Mouse (Mus musculus) adrenal gland, adult 18-20 months (tissue): ENCODE results near the gene Fastk. TPM values are rescaled to one million over a fixed set of nuclear protein-coding genes. Genes with fewer than 3 reads are reported as not detected.

Source experiments
- DNase-seq, 2 experiments: peaks; one replicate each; pipeline ENCODE4 v3.0.0; 2021 to 2022; ENCODE audit warnings: low spot score in 2 of 2
- total RNA-seq, 2 experiments: library from RNA; stranded (reverse); gene quantifications; 1 replicate in 1 of 2; 2 replicates in 1 of 2; pipeline ENCODE4 v1.2.3; 2021

The Fastk gene
- total RNA-seq, 2 experiments from 2014 or later: 94.6 to 117 TPM

DNA sequence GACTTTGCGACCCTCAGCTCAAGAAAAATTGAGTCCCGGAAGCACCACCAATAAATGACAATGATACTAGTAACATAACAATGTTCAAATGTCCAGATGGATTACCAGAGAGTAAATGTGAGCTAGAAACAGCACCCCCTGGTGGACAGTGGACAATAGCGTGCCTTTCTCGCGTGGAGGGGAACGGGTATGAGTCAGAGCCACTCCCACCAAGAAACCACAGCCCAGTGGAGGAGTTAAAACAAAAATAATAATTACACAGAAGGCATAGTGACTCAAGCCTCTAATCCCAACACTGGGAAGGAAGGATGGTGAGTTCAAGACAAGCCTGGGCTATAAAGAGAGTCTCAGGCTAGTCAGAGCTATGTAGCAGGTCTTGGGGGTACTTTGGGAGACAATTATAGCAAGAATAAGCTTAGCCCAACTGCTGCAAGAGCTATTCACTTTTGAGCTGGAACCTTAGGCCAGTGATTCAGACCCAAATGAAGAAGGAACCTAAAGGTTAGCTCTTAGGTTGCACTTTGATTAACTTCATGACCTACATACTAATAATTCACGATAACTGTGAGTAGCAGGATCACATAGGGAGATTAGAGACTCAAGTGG, 51.6 kb downstream of the Fastk start, which contains the start of gene Abcb8:
Gene Abcb8, plus strand, starts transcription at position 272 of the 606 bp plus-strand sequence.
- peak; percentile 82 to 83 for DNase-seq

DNA sequence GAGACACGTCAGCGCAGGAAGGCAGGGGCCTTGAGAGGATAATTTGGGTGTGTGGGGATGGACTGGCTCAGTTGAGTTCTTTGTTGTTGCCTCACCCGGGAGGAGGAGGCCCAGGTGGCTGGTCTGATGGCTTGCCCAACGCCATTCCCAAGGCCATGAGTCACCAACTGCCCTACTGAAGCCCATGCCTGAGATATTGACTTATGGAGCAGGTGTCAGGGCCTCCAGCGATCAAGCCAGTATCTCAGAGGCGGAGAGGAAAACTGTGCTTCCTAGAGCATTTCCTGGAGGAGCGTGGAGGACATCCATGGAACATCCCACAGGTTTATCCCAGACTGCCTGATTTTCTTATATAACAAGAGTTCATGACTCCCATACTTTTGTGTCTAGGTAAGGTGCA, 52.4 kb downstream of the Fastk start:
- DNase-seq: no peak

DNA sequence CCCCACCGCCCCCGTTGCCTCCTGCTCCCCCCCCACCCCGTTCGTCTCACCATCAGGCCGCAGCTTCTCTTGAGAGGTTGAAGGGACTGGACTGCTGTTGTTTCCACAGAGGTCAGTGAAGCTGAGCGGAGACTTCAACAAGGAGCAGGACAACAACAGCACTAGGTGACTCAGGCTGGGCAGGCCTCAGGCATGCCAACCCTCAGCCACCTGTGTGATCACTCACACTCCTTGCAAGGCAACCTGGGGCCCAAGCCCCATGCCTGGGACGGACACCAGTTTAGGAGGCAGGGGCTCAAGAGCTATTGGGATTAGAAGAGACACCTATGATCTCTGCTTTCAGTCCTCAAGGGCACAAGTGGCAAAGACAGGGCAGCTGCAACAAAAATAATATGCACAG, 53.2 kb downstream of the Fastk start, which contains the start of gene Atg9b:
Gene Atg9b, minus strand, starts transcription at position 280 of the 400 bp plus-strand sequence.
- no peak for DNase-seq

DNA sequence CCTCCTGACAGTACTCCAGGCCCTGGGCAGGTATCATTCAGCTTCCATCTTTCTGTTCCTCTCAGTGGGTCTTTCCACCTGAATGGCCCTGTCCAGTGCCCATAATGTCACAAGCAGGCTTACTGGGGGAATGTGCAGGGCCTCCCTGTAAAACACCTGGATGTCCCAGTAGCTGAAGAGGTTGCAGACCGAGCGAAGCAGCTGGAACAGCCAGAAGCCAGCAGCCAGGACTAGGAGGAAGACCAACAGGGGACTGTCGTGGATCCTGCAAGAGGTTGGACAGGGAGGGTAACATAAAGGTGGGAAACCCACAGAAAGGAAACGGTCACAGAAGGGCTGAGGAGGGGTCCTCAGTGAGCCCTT, 55.4 kb downstream of the Fastk start:
- DNase-seq: no peak

DNA sequence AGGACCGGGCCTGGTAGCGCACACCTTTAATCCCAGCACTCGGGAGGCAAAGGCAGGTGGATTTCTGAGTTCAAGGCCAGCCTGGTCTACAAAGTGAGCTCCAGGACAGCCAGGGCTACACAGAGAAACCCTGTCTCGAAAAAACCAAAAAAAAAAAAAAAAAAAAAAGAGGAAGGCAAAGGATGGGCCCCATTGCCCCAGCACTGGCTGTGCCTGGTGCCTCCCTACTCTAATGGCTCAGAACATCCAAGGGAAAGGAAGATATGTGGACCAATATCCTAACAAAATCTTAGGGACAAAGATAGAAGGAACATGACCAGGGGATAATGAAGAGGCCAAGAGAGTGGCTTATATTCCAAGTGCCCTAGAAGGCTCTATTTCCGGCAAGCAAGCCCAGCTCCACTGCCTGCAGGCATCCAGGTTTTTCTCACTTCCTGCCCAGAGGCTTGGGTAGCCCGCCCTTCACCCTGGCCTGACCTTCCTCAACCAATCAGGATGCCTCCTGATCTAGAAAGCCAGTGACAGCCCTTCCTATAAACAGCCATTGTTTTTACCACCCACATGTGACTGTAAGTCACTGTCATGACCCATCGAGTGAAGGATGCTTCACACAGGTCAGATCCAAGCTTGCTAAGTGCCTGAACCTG, 56.0 kb downstream of the Fastk start:
- no peak for DNase-seq

Other genes with a start within 250 kb of the Fastk start
- 10 to 100 TPM; 13.1 to 15.5 TPM for gene Kcnh2, start 93.7 kb downstream of the Fastk start, total RNA-seq
- 10 to 100 TPM in 1 of 2 experiments, 1 to 10 TPM in 1; 9.1 to 16.3 TPM for gene Nos3, start 80.5 kb downstream of the Fastk start, total RNA-seq
- 1 to 10 TPM; 1.3 to 2.6 TPM for gene Atg9b, start 53.1 kb downstream of the Fastk start, total RNA-seq
- gene Abcb8, start 51.6 kb downstream of the Fastk start, total RNA-seq: 10 to 100 TPM; 76.4 to 88.2 TPM
- gene Asic3, start 31.9 kb downstream of the Fastk start, total RNA-seq: under 1 TPM in 1 of 2 experiments, not detected in 1; 0.33 TPM
- gene Cdk5, start 21.8 kb downstream of the Fastk start, total RNA-seq: 10 to 100 TPM; 42.4 to 47.5 TPM
- 10 to 100 TPM; 49.3 to 62.3 TPM for gene Slc4a2, start 21.4 kb downstream of the Fastk start, total RNA-seq
- gene Tmub1, start 2.6 kb upstream of the Fastk start, total RNA-seq: 10 to 100 TPM; 11.7 to 13.2 TPM
- gene Agap3, start 6.9 kb upstream of the Fastk start, total RNA-seq: 10 to 100 TPM; 79.5 to 94.0 TPM
- gene Gbx1, start 81.9 kb upstream of the Fastk start, total RNA-seq: not detected
- under 1 TPM in 1 of 2 experiments, not detected in 1; 0.23 TPM for gene Asb10, start 95.7 kb upstream of the Fastk start, total RNA-seq
- not detected for gene 4931409K22Rik, start 111.5 kb upstream of the Fastk start, total RNA-seq
- 10 to 100 TPM; 62.8 to 81.3 TPM for gene Abcf2, start 132.2 kb upstream of the Fastk start, total RNA-seq
- gene Chpf2, start 141.5 kb upstream of the Fastk start, total RNA-seq: 10 to 100 TPM; 34.5 to 39.7 TPM
- 10 to 100 TPM; 15.2 to 17.2 TPM for gene Smarcd3, start 179.1 kb upstream of the Fastk start, total RNA-seq
- gene Nub1, start 240.2 kb upstream of the Fastk start, total RNA-seq: 10 to 100 TPM; 50.1 to 62.0 TPM